Mouse (Mus musculus) retina, embryonic 14.5 days (tissue): ENCODE results near the gene Dnajc13.

Source experiments
- DNase-seq: peaks from one replicate; pipeline ENCODE4 v3.0.0-alpha.2; 2015; ENCODE audit warnings: low spot score

Dnajc13 gene

GRCm38 (mm10) chr9:104109151-104109550 is 153.6 kb downstream of the Dnajc13 start:
- no peak for DNase-seq

- no peak for DNase-seq
Measured at GRCm38 (mm10) chr9:104108571-104109143, 154.1 kb downstream of the Dnajc13 start.

GRCm38 (mm10) chr9:104107482-104107881 is 155.2 kb downstream of the Dnajc13 start:
- no peak for DNase-seq

- DNase-seq = no peak
Measured at GRCm38 (mm10) chr9:104106930-104107329, 155.8 kb downstream of the Dnajc13 start.

GRCm38 (mm10) chr9:104104986-104105385 is 157.7 kb downstream of the Dnajc13 start:
- no peak for DNase-seq

- DNase-seq = no peak
Measured at GRCm38 (mm10) chr9:104102901-104103300, 159.8 kb downstream of the Dnajc13 start.

GRCm38 (mm10) chr9:104102301-104102700 is 160.4 kb downstream of the Dnajc13 start:
- no peak for DNase-seq

- no peak for DNase-seq
Measured at GRCm38 (mm10) chr9:104101458-104101857, 161.3 kb downstream of the Dnajc13 start.
